Mouse (Mus musculus): ENCODE measurements around the gene BC030870. TPM values are rescaled to one million over a fixed set of nuclear protein-coding genes. Genes with fewer than 3 reads are reported as not detected.

BC030870 gene
- polyA plus RNA-seq, 1 experiment = not detected

DNA sequence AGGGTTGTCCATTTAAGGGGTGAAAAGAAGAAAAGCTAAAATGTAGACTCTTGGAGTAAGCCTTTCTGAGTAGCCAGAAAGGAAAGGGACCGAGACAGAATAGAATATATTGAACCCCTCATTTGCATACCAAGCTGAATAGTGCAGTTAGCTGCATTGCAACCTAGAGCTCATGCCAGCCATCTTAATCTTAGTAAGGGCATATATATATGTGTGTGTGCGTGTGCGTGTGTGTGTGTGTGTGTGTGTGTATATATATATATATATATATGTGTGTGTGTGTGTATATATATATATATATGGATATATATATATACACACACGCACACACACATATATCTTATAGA lies 60.9 kb downstream of the BC030870 start:
- peaks cover 5% of the 10 kb centered on the region for H3K4me1 ChIP-seq (ENCODE audit: control insufficient read depth, insufficient read depth, low read length)
- H3K9me3 ChIP-seq (replicated peaks; ENCODE audit: control insufficient read depth, insufficient read depth, low read length, poor library complexity, severe bottlenecking) = peaks cover 20% of the 10 kb centered on the region
- peak overlapping the region; percentile 91 for H3K27ac ChIP-seq (ENCODE audit: insufficient read depth, low read length)
- no peak overlapping the region for H3K4me3 ChIP-seq (ENCODE audit: low read depth, low read length)
- no peaks in the 10 kb centered on the region for H3K27me3 ChIP-seq (ENCODE audit: control insufficient read depth, insufficient read depth, low read length, poor library complexity, severe bottlenecking)
- TF ChIP-seq POLR2A (IDR thresholded peaks at IDR 0.05; ENCODE audit: insufficient read depth, low read length) = no peak
- H3K36me3 ChIP-seq (ENCODE audit: control insufficient read depth, insufficient read depth, low read length, poor library complexity, severe bottlenecking) = no peaks in the 10 kb centered on the region
- no peak overlapping the region for H3K9ac ChIP-seq (ENCODE audit: low read depth, poor library complexity, severe bottlenecking)

DNA sequence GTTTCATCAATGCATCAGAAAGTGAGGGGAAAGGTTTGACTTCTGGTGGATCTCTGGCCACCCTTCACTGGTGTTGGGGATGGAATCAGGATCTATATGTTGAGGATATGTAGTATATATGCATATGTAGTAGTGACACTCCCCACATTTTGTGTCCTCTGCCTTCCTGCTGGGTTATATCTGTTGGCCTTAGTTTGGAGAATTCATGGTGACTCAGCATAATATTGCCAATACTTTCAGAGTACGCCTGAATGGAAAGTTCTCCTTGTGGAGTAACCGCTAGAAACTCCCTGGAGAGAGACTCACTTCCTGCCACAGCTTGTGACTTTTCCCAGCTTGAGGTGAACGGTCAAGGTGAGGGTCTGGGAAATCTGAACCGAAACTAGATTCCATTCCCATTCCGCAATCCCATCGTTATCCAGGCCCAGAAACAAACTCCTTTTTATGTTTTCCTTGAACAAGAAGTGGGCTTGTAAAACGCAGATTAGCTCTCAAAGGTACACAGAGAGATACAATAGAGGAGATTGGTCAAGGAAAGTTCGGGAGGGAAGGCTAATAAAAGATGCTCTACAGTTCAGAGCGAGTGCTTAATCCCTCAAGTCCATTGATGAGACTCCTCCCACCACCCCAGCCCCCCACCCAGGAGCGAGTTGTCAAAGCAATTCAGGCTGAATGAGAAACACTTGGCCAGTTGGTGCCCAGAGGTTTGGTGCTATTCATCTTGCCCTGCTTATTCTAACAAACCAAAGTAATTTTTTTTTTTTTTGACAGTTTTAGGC lies 61.5 kb downstream of the BC030870 start:
- no peak overlapping the region for H3K9ac ChIP-seq (ENCODE audit: low read depth, poor library complexity, severe bottlenecking)
- H3K9me3 ChIP-seq (replicated peaks; ENCODE audit: control insufficient read depth, insufficient read depth, low read length, poor library complexity, severe bottlenecking) = peaks cover 20% of the 10 kb centered on the region
- peak overlapping the region; percentile 91 for H3K27ac ChIP-seq (ENCODE audit: insufficient read depth, low read length)
- no peaks in the 10 kb centered on the region for H3K36me3 ChIP-seq (ENCODE audit: control insufficient read depth, insufficient read depth, low read length, poor library complexity, severe bottlenecking)
- H3K4me3 ChIP-seq (ENCODE audit: low read depth, low read length) = no peak overlapping the region
- TF ChIP-seq POLR2A (IDR thresholded peaks at IDR 0.05; ENCODE audit: insufficient read depth, low read length) (no peak), CTCF (IDR thresholded peaks at IDR 0.05; ENCODE audit: low read depth, low read length) (no peak), EP300 (IDR thresholded peaks at IDR 0.05; ENCODE audit: insufficient read depth, low read depth, low read length) (peak; percentile 51; the same call in 1 of the 2 replicates)
- peaks cover 5% of the 10 kb centered on the region for H3K4me1 ChIP-seq (ENCODE audit: control insufficient read depth, insufficient read depth, low read length)
- H3K27me3 ChIP-seq (ENCODE audit: control insufficient read depth, insufficient read depth, low read length, poor library complexity, severe bottlenecking) = no peaks in the 10 kb centered on the region

DNA sequence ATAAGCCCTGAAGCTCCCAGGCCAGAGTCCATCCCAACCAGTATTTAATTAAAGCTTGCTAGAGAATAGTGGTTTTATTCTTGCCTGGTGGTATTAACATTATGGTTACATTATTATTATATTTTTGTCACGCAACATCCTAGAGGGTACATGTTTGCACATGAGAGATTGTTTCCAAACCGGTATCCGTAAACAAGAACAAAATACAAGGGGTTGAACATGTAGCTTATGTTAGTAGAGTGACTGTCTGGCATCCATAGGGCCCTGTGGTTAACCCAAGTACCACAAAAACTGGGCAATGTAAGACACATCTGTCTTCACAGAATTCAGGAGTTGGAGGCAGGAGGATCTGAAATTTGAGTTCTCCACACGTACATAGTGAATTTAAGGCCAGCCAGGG lies 62.3 kb downstream of the BC030870 start:
- Histone ChIP-seq H3K27me3 (ENCODE audit: control insufficient read depth, insufficient read depth, low read length, poor library complexity, severe bottlenecking) (no peaks in the 10 kb centered on the region), H3K27ac (ENCODE audit: insufficient read depth, low read length) (peak overlapping the region; percentile 91; the same call in 1 of the 2 replicates), H3K4me1 (ENCODE audit: control insufficient read depth, insufficient read depth, low read length) (peaks cover 5% of the 10 kb centered on the region), H3K9ac (ENCODE audit: low read depth, poor library complexity, severe bottlenecking) (no peak overlapping the region), H3K4me3 (ENCODE audit: low read depth, low read length) (no peak overlapping the region), H3K9me3 (replicated peaks; ENCODE audit: control insufficient read depth, insufficient read depth, low read length, poor library complexity, severe bottlenecking) (peaks cover 20% of the 10 kb centered on the region), H3K36me3 (ENCODE audit: control insufficient read depth, insufficient read depth, low read length, poor library complexity, severe bottlenecking) (no peaks in the 10 kb centered on the region)
- no peak for TF ChIP-seq POLR2A (IDR thresholded peaks at IDR 0.05; ENCODE audit: insufficient read depth, low read length)

- H3K36me3 ChIP-seq (ENCODE audit: control insufficient read depth, insufficient read depth, low read length, poor library complexity, severe bottlenecking) = no peaks in the 10 kb centered on the region
- no peak overlapping the region for H3K4me3 ChIP-seq (ENCODE audit: low read depth, low read length)
- H3K9ac ChIP-seq (ENCODE audit: low read depth, poor library complexity, severe bottlenecking) = no peak overlapping the region
- TF ChIP-seq POLR2A (IDR thresholded peaks at IDR 0.05; ENCODE audit: insufficient read depth, low read length) = no peak
- TF ChIP-seq CTCF (IDR thresholded peaks at IDR 0.05; ENCODE audit: low read depth, low read length) = no peak
- no peak for TF ChIP-seq EP300 (IDR thresholded peaks at IDR 0.05; ENCODE audit: insufficient read depth, low read depth, low read length)
- H3K9me3 ChIP-seq (replicated peaks; ENCODE audit: control insufficient read depth, insufficient read depth, low read length, poor library complexity, severe bottlenecking) = peaks cover 20% of the 10 kb centered on the region
- H3K27me3 ChIP-seq (ENCODE audit: control insufficient read depth, insufficient read depth, low read length, poor library complexity, severe bottlenecking) = no peaks in the 10 kb centered on the region
- peaks cover 5% of the 10 kb centered on the region for H3K4me1 ChIP-seq (ENCODE audit: control insufficient read depth, insufficient read depth, low read length)
- H3K27ac ChIP-seq (ENCODE audit: insufficient read depth, low read length) = peak overlapping the region; percentile 2; the same call in 1 of the 2 replicates
Observed at GRCm38 (mm10) chr8:65065622-65066021, 63.7 kb downstream of the BC030870 start.

GRCm38 (mm10) chr8:65064071-65064470 lies 65.3 kb downstream of the BC030870 start:
- Histone ChIP-seq H3K4me3 (ENCODE audit: low read depth, low read length) (no peak overlapping the region), H3K27ac (ENCODE audit: insufficient read depth, low read length) (no peak overlapping the region), H3K9me3 (replicated peaks; ENCODE audit: control insufficient read depth, insufficient read depth, low read length, poor library complexity, severe bottlenecking) (peaks cover 18% of the 10 kb centered on the region), H3K9ac (ENCODE audit: low read depth, poor library complexity, severe bottlenecking) (no peak overlapping the region), H3K36me3 (ENCODE audit: control insufficient read depth, insufficient read depth, low read length, poor library complexity, severe bottlenecking) (no peaks in the 10 kb centered on the region), H3K27me3 (ENCODE audit: control insufficient read depth, insufficient read depth, low read length, poor library complexity, severe bottlenecking) (no peaks in the 10 kb centered on the region), H3K4me1 (ENCODE audit: control insufficient read depth, insufficient read depth, low read length) (peaks cover 5% of the 10 kb centered on the region)
- TF ChIP-seq POLR2A (IDR thresholded peaks at IDR 0.05; ENCODE audit: insufficient read depth, low read length) (no peak), CTCF (IDR thresholded peaks at IDR 0.05; ENCODE audit: low read depth, low read length) (no peak), EP300 (IDR thresholded peaks at IDR 0.05; ENCODE audit: insufficient read depth, low read depth, low read length) (no peak)

- H3K4me3 ChIP-seq (ENCODE audit: low read depth, low read length) = no peak overlapping the region
- H3K9ac ChIP-seq (ENCODE audit: low read depth, poor library complexity, severe bottlenecking) = no peak overlapping the region
- no peak for TF ChIP-seq POLR2A (IDR thresholded peaks at IDR 0.05; ENCODE audit: insufficient read depth, low read length)
- no peak for TF ChIP-seq EP300 (IDR thresholded peaks at IDR 0.05; ENCODE audit: insufficient read depth, low read depth, low read length)
- TF ChIP-seq CTCF (IDR thresholded peaks at IDR 0.05; ENCODE audit: low read depth, low read length) = no peak
- peaks cover 5% of the 10 kb centered on the region for H3K4me1 ChIP-seq (ENCODE audit: control insufficient read depth, insufficient read depth, low read length)
- no peak overlapping the region for H3K27ac ChIP-seq (ENCODE audit: insufficient read depth, low read length)
- no peaks in the 10 kb centered on the region for H3K36me3 ChIP-seq (ENCODE audit: control insufficient read depth, insufficient read depth, low read length, poor library complexity, severe bottlenecking)
- peaks cover 7% of the 10 kb centered on the region for H3K9me3 ChIP-seq (replicated peaks; ENCODE audit: control insufficient read depth, insufficient read depth, low read length, poor library complexity, severe bottlenecking)
- H3K27me3 ChIP-seq (ENCODE audit: control insufficient read depth, insufficient read depth, low read length, poor library complexity, severe bottlenecking) = no peaks in the 10 kb centered on the region
Observed at GRCm38 (mm10) chr8:65062195-65062594, 67.2 kb downstream of the BC030870 start.
